Mouse (Mus musculus): ENCODE measurements at regions not wholly inside any gene's neighbourhood (a gene's known extent, or its start where the extent isn't known, plus 50 kb on each side); places are given as distances from the start of the nearest gene placed in this dataset.

GRCm38 (mm10) chr16:27138384-27138783 lies 146.9 kb upstream of the Gmnc start:
- DNase-seq (ENCODE audit: low spot score): no peak

GRCm38 (mm10) chr16:27138987-27139386 lies 147.5 kb upstream of the Gmnc start:
- DNase-seq (ENCODE audit: low spot score): no peak

- DNase-seq (ENCODE audit: low spot score): peak; percentile 15
Observed at GRCm38 (mm10) chr16:27140037-27140436, 148.6 kb upstream of the Gmnc start.

GRCm38 (mm10) chr16:27155805-27156204 lies 151.5 kb upstream of the Ostn start:
- DNase-seq (ENCODE audit: low spot score): no peak

GRCm38 (mm10) chr16:27195650-27196049 lies 111.6 kb upstream of the Ostn start:
- DNase-seq (ENCODE audit: low spot score): no peak

All from ovary, postnatal 10 days (tissue).